Mouse (Mus musculus) stomach, embryonic 16.5 days (tissue): ENCODE measurements around the gene Tpcn2. TPM values are rescaled to one million over a fixed set of nuclear protein-coding genes. Genes with fewer than 3 reads are reported as not detected.
A peak's percentile ranks its signal among the peaks of the same experiment; 100 is the strongest.

Source experiments
- ATAC-seq: fragments of 200-750 bp; cut with Nextera tagmentation; 2 replicates; pipeline ENCODE4 v1.8.0; 2017; ENCODE audit warnings: moderate number of reproducible peaks, moderate TSS enrichment; ENCODE audit not compliant: insufficient read depth, low FRiP score
- H3K27ac ChIP-seq: fragments of 300-500 bp; sonication (generic); 2 replicates; pipeline ENCODE4 v1.5.1; 2014; ENCODE audit warnings: low read length
- H3K27me3 ChIP-seq: fragments of 300-500 bp; sonication (generic); 2 replicates; pipeline ENCODE4 v1.6.1; 2014; ENCODE audit warnings: low read length, control low read depth, mixed read lengths; ENCODE audit not compliant: control insufficient read depth, insufficient read depth
- H3K36me3 ChIP-seq: fragments of 300-500 bp; sonication (generic); 2 replicates; pipeline ENCODE4 v1.6.1; 2014; ENCODE audit warnings: low read length; ENCODE audit not compliant: control insufficient read depth, insufficient read depth
- H3K4me1 ChIP-seq: fragments of 300-500 bp; sonication (generic); 2 replicates; pipeline ENCODE4 v1.6.1; 2014; ENCODE audit warnings: low read length, control low read depth, mixed read lengths; ENCODE audit not compliant: control insufficient read depth, insufficient read depth
- H3K4me2 ChIP-seq: fragments of 300-500 bp; sonication (generic); 2 replicates; pipeline ENCODE4 v1.6.1; 2014; ENCODE audit warnings: low read depth, low read length, mixed read lengths
- H3K4me3 ChIP-seq: fragments of 300-500 bp; sonication (generic); replicated peaks from 2 replicates; pipeline ENCODE4 v1.5.1; 2014; ENCODE audit warnings: mild to moderate bottlenecking, low read length
- H3K9ac ChIP-seq: fragments of 300-500 bp; sonication (generic); 2 replicates; pipeline ENCODE4 v1.6.1; 2014; ENCODE audit warnings: low read length
- H3K9me3 ChIP-seq: fragments of 300-500 bp; sonication (generic); replicated peaks from 2 replicates; pipeline ENCODE4 v1.6.1; 2016; ENCODE audit warnings: low read length, control low read depth; ENCODE audit not compliant: control insufficient read depth
- WGBS: fragments of 180-500 bp; shearing (Covaris S2); extraction: QIAGEN DNeasy Blood & Tissue Kit; methylation state at CpG from one replicate; pipeline ENCODE4 v1.1.7; 2014; 5-methylcytosine and 5-hydroxymethylcytosine counted together
- polyA plus RNA-seq: library from polyadenylated mRNA; unstranded; fragments of >200 nt; fragmentation: Nextera tagmentation; extraction: Ambion mirVana; gene quantifications from 2 replicates; pipeline ENCODE4 v1.2.1, GENCODE M21; 2015

The Tpcn2 gene
- polyA plus RNA-seq, 1 experiment from 2014 or later: 9.7 TPM

GRCm38 (mm10) chr7:145301008-145301340 is 17.2 kb upstream of the Tpcn2 start:
- H3K27me3 ChIP-seq: no peaks in the 10 kb centered on the region
- peak overlapping the region; percentile 40 for H3K4me2 ChIP-seq
- no peaks in the 10 kb centered on the region for H3K36me3 ChIP-seq
- H3K9ac ChIP-seq: peak overlapping the region; percentile 43
- peak overlapping the region; percentile 80 for H3K27ac ChIP-seq
- no peaks in the 10 kb centered on the region for H3K9me3 ChIP-seq
- no peak for ATAC-seq
- H3K4me3 ChIP-seq: peak overlapping the region; percentile 25
- H3K4me1 ChIP-seq: peaks cover 23% of the 10 kb centered on the region

GRCm38 (mm10) chr7:145300321-145301007 is 16.7 kb upstream of the Tpcn2 start, which contains the start of gene Mrgprf:
Mrgprf (plus strand) TSS chr7:145300828.
- Histone ChIP-seq H3K9ac (peak within 1 kb of the TSS; percentile 43), H3K4me2 (peak within 1 kb of the TSS; percentile 40), H3K4me1 (peaks cover 23% of the 10 kb centered on the region), H3K27ac (peak within 1 kb of the TSS; percentile 80), H3K36me3 (no peaks in the 10 kb centered on the region), H3K27me3 (no peaks in the 10 kb centered on the region), H3K9me3 (no peaks in the 10 kb centered on the region), H3K4me3 (peak within 1 kb of the TSS; percentile 25)
- WGBS: 32% methylated on average over 13 of the region's 13 CpGs
- ATAC-seq: peak; percentile 42; the same call in 1 of the 2 replicates

- WGBS: 51% methylated on average over 7 of the region's 7 CpGs
- Histone ChIP-seq H3K4me2 (no peak overlapping the region), H3K36me3 (no peaks in the 10 kb centered on the region), H3K4me3 (no peak overlapping the region), H3K27me3 (no peaks in the 10 kb centered on the region), H3K9ac (no peak overlapping the region; the same call in 1 of the 2 replicates), H3K4me1 (peaks cover 23% of the 10 kb centered on the region), H3K27ac (peak overlapping the region; percentile 75), H3K9me3 (no peaks in the 10 kb centered on the region)
- ATAC-seq: no peak
Measured at GRCm38 (mm10) chr7:145299562-145300320, 15.9 kb upstream of the Tpcn2 start.

GRCm38 (mm10) chr7:145298666-145299490 is 15.1 kb upstream of the Tpcn2 start:
- ATAC-seq: no peak
- Histone ChIP-seq H3K4me2 (no peak overlapping the region), H3K27ac (peak overlapping the region; percentile 75; the same call in 1 of the 2 replicates), H3K4me1 (peaks cover 23% of the 10 kb centered on the region), H3K9me3 (no peaks in the 10 kb centered on the region), H3K4me3 (no peak overlapping the region), H3K9ac (no peak overlapping the region), H3K36me3 (no peaks in the 10 kb centered on the region), H3K27me3 (no peaks in the 10 kb centered on the region)
- WGBS: 51% methylated on average over 3 of the region's 3 CpGs

GRCm38 (mm10) chr7:145293859-145294258 is 10.0 kb upstream of the Tpcn2 start:
- Histone ChIP-seq H3K9me3 (no peaks in the 10 kb centered on the region), H3K27ac (no peak overlapping the region), H3K36me3 (no peaks in the 10 kb centered on the region), H3K27me3 (no peaks in the 10 kb centered on the region), H3K4me1 (no peaks in the 10 kb centered on the region; the same call in 1 of the 2 replicates), H3K4me2 (no peak overlapping the region), H3K9ac (no peak overlapping the region), H3K4me3 (no peak overlapping the region)
- no peak for ATAC-seq
- 38% methylated on average over 6 of the region's 6 CpGs for WGBS

GRCm38 (mm10) chr7:145292726-145293125 is 8.9 kb upstream of the Tpcn2 start:
- no peaks in the 10 kb centered on the region; the same call in 1 of the 2 replicates for H3K4me1 ChIP-seq
- H3K4me3 ChIP-seq: no peak overlapping the region
- no peak for ATAC-seq
- no peaks in the 10 kb centered on the region for H3K36me3 ChIP-seq
- H3K9ac ChIP-seq: no peak overlapping the region
- H3K27me3 ChIP-seq: no peaks in the 10 kb centered on the region
- no peaks in the 10 kb centered on the region for H3K9me3 ChIP-seq
- no peak overlapping the region for H3K27ac ChIP-seq
- 69% methylated on average over 2 of the region's 2 CpGs for WGBS
- no peak overlapping the region for H3K4me2 ChIP-seq

GRCm38 (mm10) chr7:145291847-145292246 is 8.0 kb upstream of the Tpcn2 start:
- WGBS: 89% methylated on average over 2 of the region's 2 CpGs
- no peaks in the 10 kb centered on the region; the same call in 1 of the 2 replicates for H3K4me1 ChIP-seq
- no peak overlapping the region for H3K27ac ChIP-seq
- no peaks in the 10 kb centered on the region for H3K27me3 ChIP-seq
- no peak overlapping the region for H3K4me2 ChIP-seq
- H3K9ac ChIP-seq: no peak overlapping the region
- H3K9me3 ChIP-seq: no peaks in the 10 kb centered on the region
- H3K4me3 ChIP-seq: no peak overlapping the region
- no peaks in the 10 kb centered on the region for H3K36me3 ChIP-seq
- ATAC-seq: no peak

GRCm38 (mm10) chr7:145289302-145289701 is 5.5 kb upstream of the Tpcn2 start:
- Histone ChIP-seq H3K9me3 (no peaks in the 10 kb centered on the region), H3K4me2 (no peak overlapping the region), H3K9ac (no peak overlapping the region), H3K4me3 (no peak overlapping the region), H3K4me1 (no peaks in the 10 kb centered on the region; the same call in 1 of the 2 replicates), H3K27me3 (no peaks in the 10 kb centered on the region), H3K27ac (no peak overlapping the region), H3K36me3 (no peaks in the 10 kb centered on the region)
- ATAC-seq: peak; percentile 53; the same call in 1 of the 2 replicates
- WGBS: 26% methylated on average over 5 of the region's 5 CpGs
